Mouse (Mus musculus): ENCODE results near the gene Cib1.

The Cib1 gene

GRCm38 (mm10) chr7:80183969-80184368 is 48.6 kb downstream of the Cib1 start:
- no peak for DNase-seq (ENCODE audit: low read depth)

- DNase-seq (ENCODE audit: low read depth): no peak
Measured at GRCm38 (mm10) chr7:80183466-80183865, 49.1 kb downstream of the Cib1 start.

GRCm38 (mm10) chr7:80182139-80182538 is 50.5 kb downstream of the Cib1 start:
- DNase-seq (ENCODE audit: low read depth): no peak

- no peak for DNase-seq (ENCODE audit: low read depth)
Measured at GRCm38 (mm10) chr7:80181078-80181477, 51.5 kb downstream of the Cib1 start.

GRCm38 (mm10) chr7:80180202-80180601 is 52.4 kb downstream of the Cib1 start:
- no peak for DNase-seq (ENCODE audit: low read depth)

GRCm38 (mm10) chr7:80179790-80180189 is 52.8 kb downstream of the Cib1 start:
- no peak for DNase-seq (ENCODE audit: low read depth)

GRCm38 (mm10) chr7:80179327-80179726 is 53.3 kb downstream of the Cib1 start:
- no peak for DNase-seq (ENCODE audit: low read depth)

- DNase-seq (ENCODE audit: low read depth): no peak
Measured at GRCm38 (mm10) chr7:80178037-80178729, 54.4 kb downstream of the Cib1 start.

- no peak for DNase-seq (ENCODE audit: low read depth)
Measured at GRCm38 (mm10) chr7:80177438-80177837, 55.2 kb downstream of the Cib1 start.
